Mouse (Mus musculus) forebrain, embryonic 13.5 days (tissue): ENCODE measurements at regions not wholly inside any gene's neighbourhood (a gene's known extent, or its start where the extent isn't known, plus 50 kb on each side); places are given as distances from the start of the nearest gene placed in this dataset.
A peak's percentile ranks its signal among the peaks of the same experiment; 100 is the strongest.

ENCODE experiments used
- ATAC-seq: fragments of 200-750 bp; cut with Nextera tagmentation; 2 replicates; pipeline ENCODE4 v1.8.0; 2017
- H3K27ac ChIP-seq: fragments of 300-500 bp; sonication (generic); 2 replicates; pipeline ENCODE4 v1.5.1; 2015; ENCODE audit warnings: inconsistent platforms, mild to moderate bottlenecking, moderate library complexity
- H3K27me3 ChIP-seq: fragments of 300-500 bp; sonication (generic); 2 replicates; pipeline ENCODE4 v1.6.1; 2015; ENCODE audit warnings: mild to moderate bottlenecking, inconsistent platforms
- H3K36me3 ChIP-seq: fragments of 300-500 bp; sonication (generic); 2 replicates; pipeline ENCODE4 v1.6.1; 2015; ENCODE audit warnings: mild to moderate bottlenecking, inconsistent platforms; ENCODE audit not compliant: poor library complexity, severe bottlenecking
- H3K4me1 ChIP-seq: fragments of 300-500 bp; sonication (generic); 2 replicates; pipeline ENCODE4 v1.6.1; 2015; ENCODE audit warnings: inconsistent platforms
- H3K4me2 ChIP-seq: fragments of 300-500 bp; sonication (generic); 2 replicates; pipeline ENCODE4 v1.6.1; 2015; ENCODE audit warnings: inconsistent platforms, mild to moderate bottlenecking, moderate library complexity
- H3K4me3 ChIP-seq: fragments of 300-500 bp; sonication (generic); 2 replicates; pipeline ENCODE4 v1.5.1; 2015; ENCODE audit warnings: mild to moderate bottlenecking, inconsistent platforms
- H3K9ac ChIP-seq: fragments of 300-500 bp; sonication (generic); 2 replicates; pipeline ENCODE4 v1.6.1; 2015; ENCODE audit warnings: mild to moderate bottlenecking, inconsistent platforms
- H3K9me3 ChIP-seq: fragments of 300-500 bp; sonication (generic); replicated peaks from 2 replicates; pipeline ENCODE4 v1.6.1; 2016; ENCODE audit warnings: inconsistent platforms

DNA sequence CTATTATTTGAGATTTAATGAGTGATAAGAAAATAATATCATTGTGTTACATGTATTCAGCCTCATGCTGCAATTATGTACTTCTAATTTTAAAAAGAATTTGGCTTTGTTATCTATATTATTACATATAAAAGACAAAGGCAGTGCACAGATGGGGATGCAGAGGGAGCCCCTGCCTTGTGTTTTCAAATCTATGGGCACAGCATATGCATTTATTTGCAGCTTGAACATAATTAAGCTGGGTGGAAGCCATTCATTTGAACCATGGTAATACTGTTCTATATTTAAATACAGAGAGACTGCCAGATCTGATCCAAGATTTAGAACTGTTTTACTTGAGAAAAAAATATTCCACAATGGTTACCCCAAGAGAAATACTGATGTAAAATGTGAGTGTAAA is 56.5 kb upstream of the Neil3 start:
- peak; percentile 83 for ATAC-seq

More for the DNA sequence above, 56.5 kb upstream of the Neil3 start:
- H3K27ac ChIP-seq, result no peak overlapping the region
- no peaks in the 10 kb centered on the region for H3K36me3 ChIP-seq
- H3K4me3 ChIP-seq, result no peak overlapping the region
- no peak overlapping the region for H3K4me2 ChIP-seq
- no peaks in the 10 kb centered on the region for H3K27me3 ChIP-seq
- H3K4me1 ChIP-seq, result no peaks in the 10 kb centered on the region
- H3K9me3 ChIP-seq, result no peaks in the 10 kb centered on the region
- H3K9ac ChIP-seq, result no peak overlapping the region
